Mouse (Mus musculus) midbrain, embryonic 14.5 days (tissue): ENCODE measurements at regions not wholly inside any gene's neighbourhood (a gene's known extent, or its start where the extent isn't known, plus 50 kb on each side); places are given as distances from the start of the nearest gene placed in this dataset.
A peak's percentile ranks its signal among the peaks of the same experiment; 100 is the strongest.

Experiments
- ATAC-seq: fragments of 200-750 bp; cut with Nextera tagmentation; 2 replicates; pipeline ENCODE4 v1.8.0; 2017; ENCODE audit warnings: moderate number of reproducible peaks, moderate library complexity; ENCODE audit not compliant: low FRiP score, low TSS enrichment
- DNase-seq: peaks from one replicate; pipeline ENCODE4 v3.0.0-alpha.2; 2015
- H3K27ac ChIP-seq: fragments of 300-500 bp; sonication (generic); replicated peaks from 2 replicates; pipeline ENCODE4 v1.5.1; 2014; ENCODE audit warnings: mild to moderate bottlenecking, low read depth, low read length, moderate library complexity
- H3K27me3 ChIP-seq: fragments of 300-500 bp; sonication (generic); 2 replicates; pipeline ENCODE4 v1.6.1; 2014; ENCODE audit warnings: low read length, control low read depth, mixed read lengths; ENCODE audit not compliant: control insufficient read depth, insufficient read depth
- H3K36me3 ChIP-seq: fragments of 300-500 bp; sonication (generic); 2 replicates; pipeline ENCODE4 v1.6.1; 2014; ENCODE audit warnings: low read length, control low read depth; ENCODE audit not compliant: control insufficient read depth, insufficient read depth
- H3K4me1 ChIP-seq: fragments of 300-500 bp; sonication (generic); 2 replicates; pipeline ENCODE4 v1.6.1; 2014; ENCODE audit warnings: mild to moderate bottlenecking, antibody characterized with exemption, low read length, control low read depth; ENCODE audit not compliant: control insufficient read depth, insufficient read depth
- H3K4me2 ChIP-seq: fragments of 300-500 bp; sonication (generic); 2 replicates; pipeline ENCODE4 v1.6.1; 2014; ENCODE audit warnings: mild to moderate bottlenecking, low read length, moderate library complexity
- H3K4me3 ChIP-seq: fragments of 300-500 bp; sonication (generic); replicated peaks from 2 replicates; pipeline ENCODE4 v1.5.1; 2014; ENCODE audit warnings: low read depth, low read length
- H3K9ac ChIP-seq: fragments of 300-500 bp; sonication (generic); replicated peaks from 2 replicates; pipeline ENCODE4 v1.6.1; 2014; ENCODE audit warnings: mild to moderate bottlenecking, low read length, moderate library complexity
- H3K9me3 ChIP-seq: fragments of 300-500 bp; sonication (generic); 2 replicates; pipeline ENCODE4 v1.6.1; 2016; ENCODE audit warnings: low read length, control low read depth, mixed read lengths; ENCODE audit not compliant: control insufficient read depth
- WGBS: fragments of 180-500 bp; shearing (Covaris S2); extraction: QIAGEN DNeasy Blood & Tissue Kit; methylation state at CpG from one replicate; pipeline ENCODE4 v1.1.7; 2014; 5-methylcytosine and 5-hydroxymethylcytosine counted together

DNA sequence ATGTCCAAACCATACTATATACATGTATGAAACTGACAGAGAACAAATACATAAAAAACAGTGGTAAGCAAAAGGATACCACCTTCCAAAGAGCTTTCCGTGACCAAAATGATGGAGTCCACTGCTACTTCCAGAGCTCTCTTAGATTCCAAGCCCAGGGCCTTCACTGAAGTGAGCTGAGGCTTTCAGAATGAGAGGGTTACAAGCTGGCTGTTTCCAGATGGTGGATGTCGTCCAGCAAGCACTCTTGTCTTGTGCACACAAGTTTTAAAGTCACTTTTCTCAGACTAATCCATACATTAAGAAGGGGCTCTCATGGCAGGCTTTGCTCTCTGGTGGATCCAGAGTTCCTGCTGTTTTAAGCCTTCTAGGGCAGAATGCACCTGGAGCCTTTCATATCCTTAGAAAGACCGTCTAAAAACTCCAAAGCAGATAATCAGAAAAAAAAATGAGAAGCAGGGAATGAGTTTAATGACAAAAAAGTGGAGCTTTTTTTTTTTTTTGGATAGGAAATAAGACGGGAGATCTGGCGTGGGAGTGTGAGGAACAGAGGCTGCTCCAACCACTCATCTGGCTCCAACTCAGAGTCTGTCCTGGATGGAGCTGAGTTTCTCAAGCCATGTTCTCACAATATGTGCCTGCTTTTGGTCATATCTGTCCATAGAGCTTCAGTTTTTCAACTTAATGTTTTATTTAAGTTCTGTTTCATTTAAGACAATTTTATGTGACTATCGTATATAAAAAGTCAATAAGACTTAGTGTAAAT is 281.9 kb upstream of the Mmadhc start:
- ATAC-seq (no peak), DNase-seq (no peak)
- 76% methylated on average over 6 of the region's 6 CpGs for WGBS
- no peaks in the 10 kb centered on the region for H3K9me3 ChIP-seq
- no peaks in the 10 kb centered on the region for H3K27me3 ChIP-seq
- H3K36me3 ChIP-seq = no peaks in the 10 kb centered on the region
- H3K4me1 ChIP-seq = no peaks in the 10 kb centered on the region
- no peak overlapping the region for H3K4me3 ChIP-seq
- no peak overlapping the region for H3K9ac ChIP-seq
- no peak overlapping the region for H3K4me2 ChIP-seq
- H3K27ac ChIP-seq = no peak overlapping the region

DNA sequence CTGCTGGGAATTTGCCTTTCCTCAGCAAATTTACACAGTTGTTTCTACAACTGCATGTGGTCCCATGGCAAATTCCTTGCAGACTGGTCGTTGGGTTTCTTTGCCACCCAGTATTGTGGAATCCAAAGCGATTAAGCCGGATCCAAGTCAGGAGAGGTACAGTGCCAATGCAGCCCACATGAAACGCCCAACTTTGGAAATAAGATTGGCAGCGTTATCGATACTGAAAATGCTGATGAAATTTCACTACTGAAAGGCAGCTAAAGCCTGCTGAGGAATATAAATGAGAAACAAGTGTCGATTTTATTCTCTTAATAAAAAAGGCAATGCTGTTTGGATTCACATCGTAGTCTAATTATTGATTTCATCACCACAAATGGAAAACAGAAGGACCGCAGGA is 281.1 kb upstream of the Mmadhc start:
- Histone ChIP-seq H3K4me3 (no peak overlapping the region), H3K27ac (no peak overlapping the region), H3K9ac (no peak overlapping the region), H3K27me3 (no peaks in the 10 kb centered on the region), H3K4me2 (no peak overlapping the region), H3K36me3 (no peaks in the 10 kb centered on the region), H3K9me3 (no peaks in the 10 kb centered on the region), H3K4me1 (no peaks in the 10 kb centered on the region)
- DNase-seq (no peak), ATAC-seq (no peak)
- WGBS = 92% methylated on average over 9 of the region's 9 CpGs

DNA sequence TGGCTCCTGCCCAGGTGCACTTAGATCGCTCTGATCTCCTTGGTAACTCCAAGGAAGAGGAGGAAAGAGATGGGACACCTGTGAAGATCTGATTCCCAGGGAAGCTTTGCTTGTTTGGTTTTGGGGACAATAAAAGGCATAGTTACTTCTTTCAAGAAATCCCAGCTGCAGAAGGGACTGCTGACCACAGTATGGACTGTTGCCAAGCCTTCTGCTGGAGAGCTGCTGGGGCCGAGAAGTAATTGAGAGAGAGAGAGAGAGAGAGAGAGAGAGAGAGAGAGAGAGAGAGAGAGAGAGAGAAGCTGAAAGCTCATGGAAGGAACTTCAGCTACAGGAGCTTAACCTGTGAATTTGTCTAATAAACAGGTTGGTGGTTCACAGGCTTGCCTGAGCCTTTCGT is 276.9 kb upstream of the Mmadhc start:
- DNase-seq (no peak), ATAC-seq (no peak)
- Histone ChIP-seq H3K9ac (no peak overlapping the region), H3K27me3 (no peaks in the 10 kb centered on the region), H3K27ac (no peak overlapping the region), H3K9me3 (no peaks in the 10 kb centered on the region), H3K4me2 (no peak overlapping the region), H3K4me3 (no peak overlapping the region), H3K36me3 (no peaks in the 10 kb centered on the region), H3K4me1 (peaks cover 9% of the 10 kb centered on the region)
- WGBS = 85% methylated on average over 3 of the region's 3 CpGs

DNA sequence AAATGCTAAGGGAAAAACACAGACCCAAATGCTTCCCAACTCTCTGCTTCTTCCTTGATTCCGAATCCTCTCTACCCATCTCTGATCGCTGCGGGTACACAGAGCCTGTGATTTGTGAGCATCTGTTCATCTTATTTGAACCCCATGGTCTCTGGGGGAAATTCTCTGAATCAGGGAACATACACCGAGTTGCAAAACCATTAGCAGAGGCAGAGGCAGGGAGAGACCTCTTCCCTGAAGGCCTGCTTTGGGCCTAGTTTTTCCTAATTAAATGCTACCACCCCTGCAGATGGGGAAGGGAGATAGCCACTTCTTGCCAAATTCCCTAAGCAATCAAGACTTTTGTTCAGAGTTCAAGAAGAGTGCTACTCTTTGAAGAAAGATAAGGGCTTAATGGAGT is 274.4 kb upstream of the Mmadhc start:
- WGBS = 41% methylated on average over 4 of the region's 4 CpGs
- ATAC-seq = no peak

DNA sequence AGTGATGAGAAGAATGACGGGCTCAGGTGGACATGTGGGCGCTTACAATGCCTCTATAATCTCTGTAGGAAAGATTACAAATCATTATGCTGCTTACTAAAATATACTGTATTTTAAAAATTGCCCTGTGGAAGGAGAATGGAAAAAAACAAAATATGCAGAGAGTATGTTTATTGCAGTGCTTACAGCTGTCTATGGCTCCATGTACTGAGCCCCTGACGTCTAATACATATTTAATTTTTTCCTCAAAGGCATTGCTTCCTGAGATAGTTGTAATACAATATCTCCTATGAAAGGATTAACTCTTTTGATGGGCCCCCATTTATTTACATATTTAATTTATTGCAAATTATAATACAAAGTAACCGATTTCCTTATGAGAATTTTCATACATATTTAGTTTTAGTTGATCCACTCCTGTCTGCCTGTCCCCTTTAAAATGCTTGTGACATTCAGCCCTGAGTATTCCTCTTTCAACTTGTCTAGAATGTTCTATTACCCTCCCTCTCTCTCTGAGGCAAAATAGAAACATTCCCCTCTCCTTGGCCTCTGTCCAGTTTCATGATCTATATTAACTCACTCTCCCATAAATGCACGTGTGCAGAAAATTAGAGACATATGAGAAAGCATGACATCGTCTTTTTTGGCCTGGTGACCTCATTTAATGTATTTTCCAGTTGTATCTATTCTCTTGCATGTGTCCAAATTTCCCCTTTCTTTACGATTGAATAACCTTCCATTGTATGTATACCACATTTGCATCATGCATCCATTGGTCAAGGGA is 273.1 kb upstream of the Mmadhc start:
- no peak overlapping the region for H3K9ac ChIP-seq
- H3K27ac ChIP-seq = 0 out of 2 replicates have a peak overlapping the region, but pooled peaks have one; percentile 13
- no peaks in the 10 kb centered on the region for H3K36me3 ChIP-seq
- 70% methylated on average over 7 of the region's 7 CpGs for WGBS
- H3K4me2 ChIP-seq = no peak overlapping the region
- no peak for DNase-seq
- H3K9me3 ChIP-seq = no peaks in the 10 kb centered on the region
- no peak for ATAC-seq
- H3K4me3 ChIP-seq = no peak overlapping the region
- H3K4me1 ChIP-seq = peaks cover 9% of the 10 kb centered on the region
- no peaks in the 10 kb centered on the region for H3K27me3 ChIP-seq

More for the DNA sequence above, 274.4 kb upstream of the Mmadhc start:
- Histone ChIP-seq H3K27ac (no peak overlapping the region), H3K9ac (no peak overlapping the region), H3K9me3 (no peaks in the 10 kb centered on the region), H3K36me3 (no peaks in the 10 kb centered on the region), H3K27me3 (no peaks in the 10 kb centered on the region), H3K4me1 (peaks cover 9% of the 10 kb centered on the region), H3K4me3 (no peak overlapping the region), H3K4me2 (no peak overlapping the region)
- peak; percentile 58 for DNase-seq

DNA sequence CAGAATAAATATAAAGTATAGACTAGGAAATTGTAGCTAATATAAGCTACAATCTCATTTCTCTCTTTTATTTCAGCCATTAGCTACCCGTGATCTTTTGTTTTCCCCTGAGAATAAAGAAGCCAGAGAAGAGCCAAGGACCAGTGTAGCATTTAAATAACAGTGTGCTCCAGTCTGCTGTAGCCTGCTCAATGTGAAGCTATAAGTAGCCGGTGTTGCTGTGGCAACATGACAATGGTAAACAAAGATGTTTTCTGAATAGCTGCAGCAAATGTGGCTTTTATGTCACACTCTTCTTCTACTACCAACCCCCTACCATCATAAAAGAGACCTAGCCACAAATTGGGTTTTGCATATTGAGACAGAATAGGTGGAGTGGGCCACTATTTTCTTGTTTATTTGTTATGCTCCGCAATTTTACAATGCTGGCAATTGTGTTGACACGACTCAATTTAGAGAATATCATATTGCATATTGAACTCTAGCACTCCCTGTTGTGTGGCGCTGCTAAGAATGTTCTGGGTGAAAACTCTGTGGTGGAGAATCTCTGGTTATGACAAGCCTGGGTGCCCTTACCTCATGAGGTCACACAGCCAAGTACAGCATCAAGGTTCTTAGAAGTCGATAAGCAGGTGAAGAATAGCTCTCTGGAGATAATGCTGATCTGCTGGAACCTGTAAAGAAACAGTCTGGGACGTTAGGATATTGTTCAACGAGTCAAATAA is 272.3 kb upstream of the Mmadhc start:
- ATAC-seq (peak; percentile 70; the same call in 1 of the 2 replicates), DNase-seq (peak; percentile 69)
- Histone ChIP-seq H3K4me3 (no peak overlapping the region), H3K27ac (0 out of 2 replicates have a peak overlapping the region, but pooled peaks have one; percentile 13), H3K36me3 (no peaks in the 10 kb centered on the region), H3K9me3 (no peaks in the 10 kb centered on the region), H3K9ac (no peak overlapping the region), H3K4me2 (no peak overlapping the region), H3K4me1 (peaks cover 9% of the 10 kb centered on the region), H3K27me3 (no peaks in the 10 kb centered on the region)
- 38% methylated on average over 8 of the region's 8 CpGs for WGBS

DNA sequence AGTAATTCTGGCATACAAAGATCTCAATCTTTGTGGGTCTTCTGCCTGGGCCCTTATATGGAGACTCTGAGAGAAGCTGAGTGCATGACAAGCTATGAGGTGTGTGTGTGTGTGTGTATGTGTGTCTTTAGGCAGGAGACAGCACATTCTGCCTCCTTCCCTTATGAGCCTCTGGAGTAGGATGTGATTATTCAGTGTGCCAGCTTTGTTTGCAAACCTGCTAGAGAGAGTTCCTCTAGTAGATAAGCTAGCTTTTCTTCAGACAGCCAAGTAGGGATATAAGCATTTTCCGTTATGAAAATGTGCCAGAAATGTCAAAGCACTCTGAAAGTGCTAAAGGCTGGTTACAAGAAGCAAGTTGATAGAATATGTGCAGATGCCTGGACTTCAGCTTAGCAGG is 270.9 kb upstream of the Mmadhc start:
- DNase-seq (no peak), ATAC-seq (no peak)
- no peak overlapping the region for H3K27ac ChIP-seq

DNA sequence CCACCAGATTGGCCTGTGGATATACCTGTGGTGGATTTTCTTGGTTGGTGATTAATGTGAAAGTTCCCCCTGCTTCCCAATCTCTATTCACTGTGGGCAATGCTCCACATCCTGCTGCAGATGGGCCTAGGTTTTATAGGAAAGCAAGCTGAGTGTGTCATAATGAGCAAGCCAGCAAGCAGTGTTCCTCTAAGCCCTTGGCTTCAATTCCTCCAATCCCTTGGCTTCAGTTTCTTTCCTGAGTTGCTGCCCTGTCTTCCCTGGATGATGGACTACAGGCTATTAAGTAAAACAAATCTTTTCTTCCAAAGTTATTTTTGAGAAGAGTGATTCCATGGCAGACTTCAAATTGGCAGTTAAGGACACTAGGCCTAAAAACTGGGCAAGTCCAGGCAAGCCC is 257.4 kb upstream of the Mmadhc start:
- Histone ChIP-seq H3K4me3 (no peak overlapping the region), H3K27ac (no peak overlapping the region), H3K36me3 (no peaks in the 10 kb centered on the region), H3K9ac (no peak overlapping the region), H3K9me3 (no peaks in the 10 kb centered on the region), H3K4me1 (peaks cover 2% of the 10 kb centered on the region; the same call in 1 of the 2 replicates), H3K27me3 (no peaks in the 10 kb centered on the region), H3K4me2 (no peak overlapping the region)
- DNase-seq (no peak), ATAC-seq (no peak)

More for the DNA sequence above, 270.9 kb upstream of the Mmadhc start:
- H3K27me3 ChIP-seq = no peaks in the 10 kb centered on the region
- no peak overlapping the region for H3K4me3 ChIP-seq
- H3K9ac ChIP-seq = no peak overlapping the region
- H3K4me1 ChIP-seq = peaks cover 9% of the 10 kb centered on the region
- no peak overlapping the region for H3K4me2 ChIP-seq
- H3K9me3 ChIP-seq = no peaks in the 10 kb centered on the region
- H3K36me3 ChIP-seq = no peaks in the 10 kb centered on the region
- WGBS = 72% methylated on average over 1 of the region's 1 CpGs
